Mouse (Mus musculus) thymus, adult 2 months (tissue): Measurements from ENCODE around the gene 2700097O09Rik.

Experiments used
- CTCF ChIP-seq: fragments of 200-500 bp; IDR thresholded peaks from 2 replicates; pipeline ENCODE4 v1.5.1; 2012; ENCODE audit warnings: mild to moderate bottlenecking, control low read depth, low read length, moderate library complexity, borderline replicate concordance; ENCODE audit not compliant: control insufficient read depth, poor library complexity, insufficient read depth; ENCODE audit errors: extremely low read depth
- POLR2A ChIP-seq: fragments of 200-500 bp; IDR thresholded peaks from 2 replicates; pipeline ENCODE4 v1.6.1; 2012; ENCODE audit warnings: mild to moderate bottlenecking, low read length, control low read depth, moderate library complexity; ENCODE audit not compliant: control insufficient read depth, poor library complexity, insufficient read depth; ENCODE audit errors: extremely low read depth

DNA sequence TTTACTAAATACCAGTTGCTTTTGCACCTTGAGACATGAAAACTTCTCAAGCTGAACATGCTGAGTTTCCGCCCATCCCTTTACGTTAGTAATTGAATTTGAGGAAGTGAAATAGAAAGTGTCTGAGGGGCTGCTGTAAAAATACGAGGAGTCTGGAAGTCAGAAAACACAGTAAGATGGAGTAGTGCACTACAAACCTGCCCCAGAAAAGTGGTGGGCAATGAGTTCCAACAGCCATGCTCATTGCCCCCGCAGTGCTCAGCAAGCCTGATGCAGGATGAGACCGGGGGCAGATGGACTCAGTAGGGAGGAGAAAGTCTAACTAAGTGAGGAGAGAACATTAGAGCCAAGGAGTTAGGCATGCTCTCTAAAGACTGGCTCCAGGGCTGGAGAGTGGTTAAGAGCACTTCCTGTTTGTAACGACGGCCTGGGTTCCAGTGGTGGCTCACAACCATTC is 60.5 kb downstream of the 2700097O09Rik start:
- TF ChIP-seq CTCF: no peak
- no peak for TF ChIP-seq POLR2A
